Mouse (Mus musculus) lung, embryonic 14.5 days (tissue): ENCODE measurements around the gene Klk11. TPM values are rescaled to one million over a fixed set of nuclear protein-coding genes. Genes with fewer than 3 reads are reported as not detected.

Source experiments
- ATAC-seq: fragments of 200-750 bp; cut with Nextera tagmentation; 2 replicates; pipeline ENCODE4 v1.8.0; 2017; ENCODE audit warnings: mild to moderate bottlenecking, moderate TSS enrichment, moderate library complexity; ENCODE audit not compliant: insufficient read depth
- DNase-seq: peaks from one replicate; pipeline ENCODE4 v3.0.0-alpha.2; 2015
- H3K27ac ChIP-seq: fragments of 300-500 bp; sonication (generic); 2 replicates; pipeline ENCODE4 v1.5.1; 2014; ENCODE audit warnings: low read depth, mild to moderate bottlenecking, moderate library complexity
- H3K27me3 ChIP-seq: fragments of 300-500 bp; sonication (generic); 2 replicates; pipeline ENCODE4 v1.6.1; 2014; ENCODE audit warnings: low read length, control low read depth; ENCODE audit not compliant: insufficient read depth
- H3K36me3 ChIP-seq: fragments of 300-500 bp; sonication (generic); 2 replicates; pipeline ENCODE4 v1.6.1; 2014; ENCODE audit warnings: control low read depth; ENCODE audit not compliant: insufficient read depth
- H3K4me1 ChIP-seq: fragments of 300-500 bp; sonication (generic); 2 replicates; pipeline ENCODE4 v1.6.1; 2014; ENCODE audit warnings: antibody characterized with exemption, control low read depth; ENCODE audit not compliant: insufficient read depth
- H3K4me2 ChIP-seq: fragments of 300-500 bp; sonication (generic); 2 replicates; pipeline ENCODE4 v1.6.1; 2014; ENCODE audit warnings: mild to moderate bottlenecking
- H3K4me3 ChIP-seq: fragments of 300-500 bp; sonication (generic); 2 replicates; pipeline ENCODE4 v1.5.1; 2014; ENCODE audit warnings: low read depth, low read length
- H3K9ac ChIP-seq: fragments of 300-500 bp; sonication (generic); 2 replicates; pipeline ENCODE4 v1.6.1; 2014
- H3K9me3 ChIP-seq: fragments of 300-500 bp; sonication (generic); 2 replicates; pipeline ENCODE4 v1.6.1; 2016; ENCODE audit warnings: low read depth, low read length, control low read depth
- CTCF ChIP-seq: IDR thresholded peaks from 2 replicates; pipeline ENCODE4 v1.5.1; 2016; ENCODE audit warnings: antibody characterized with exemption, low read depth
- WGBS: fragments of 180-500 bp; shearing (Covaris S2); extraction: QIAGEN DNeasy Blood & Tissue Kit; methylation state at CpG from one replicate; pipeline ENCODE4 v1.1.7; 2014; 5-methylcytosine and 5-hydroxymethylcytosine counted together
- polyA plus RNA-seq: library from polyadenylated mRNA; unstranded; fragments of >200 nt; fragmentation: Nextera tagmentation; extraction: Ambion mirVana; gene quantifications from 2 replicates; pipeline ENCODE4 v1.2.1, GENCODE M21; 2014

Klk11 gene
- polyA plus RNA-seq, 1 experiment from 2014 or later: not detected

DNA sequence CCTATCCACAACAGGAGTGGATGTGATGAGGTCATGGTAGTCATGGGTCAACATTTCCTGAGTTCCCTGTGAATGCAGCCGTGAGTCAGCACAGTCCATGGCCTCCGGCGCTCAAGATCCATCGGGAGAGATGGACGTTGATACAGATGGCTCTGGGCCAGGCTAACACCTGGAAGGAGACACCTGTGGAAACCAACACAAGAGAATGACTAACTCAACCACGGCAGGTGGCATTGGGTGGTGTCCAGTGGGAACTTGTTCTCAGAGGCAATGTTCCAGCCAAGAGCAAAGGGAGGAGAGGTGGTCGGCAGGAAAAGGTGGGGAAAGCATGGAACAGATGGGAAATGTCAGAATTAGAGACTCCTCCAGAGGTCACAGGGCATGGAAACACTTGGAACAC lies 47.2 kb downstream of the Klk11 start:
- Histone ChIP-seq H3K36me3 (no peaks in the 10 kb centered on the region), H3K27me3 (no peaks in the 10 kb centered on the region), H3K9ac (no peak overlapping the region), H3K4me2 (no peak overlapping the region), H3K27ac (no peak overlapping the region), H3K9me3 (no peaks in the 10 kb centered on the region), H3K4me3 (no peak overlapping the region), H3K4me1 (no peaks in the 10 kb centered on the region)
- ATAC-seq (no peak), DNase-seq (no peak)
- 80% methylated on average over 7 of the region's 7 CpGs for WGBS
- TF ChIP-seq CTCF: no peak

DNA sequence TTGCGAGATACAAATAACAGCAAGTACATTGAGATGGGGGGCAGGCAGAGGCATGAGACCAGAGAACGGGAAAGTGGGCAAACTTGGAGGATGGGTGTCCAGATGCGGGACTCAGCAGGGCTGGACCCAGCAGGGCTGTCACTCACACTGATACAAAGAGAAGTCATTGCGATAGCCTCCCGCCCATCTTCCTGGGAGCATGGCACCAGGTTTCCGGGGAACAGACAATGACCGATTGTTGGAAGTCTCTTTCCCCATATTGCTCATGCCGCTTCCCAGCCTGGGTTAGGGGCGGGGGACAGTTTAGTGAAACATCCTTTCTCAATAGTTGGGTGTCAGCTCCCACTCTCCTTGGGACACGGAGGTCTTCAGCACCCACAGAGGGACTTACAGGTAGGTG lies 49.8 kb downstream of the Klk11 start, which contains the start of gene Klk6:
Klk6 (plus strand) TSS at position 301 of the 400 bp plus-strand sequence.
- Histone ChIP-seq H3K27me3 (no peaks in the 10 kb centered on the region), H3K27ac (no peak within 1 kb of the TSS), H3K4me2 (no peak within 1 kb of the TSS), H3K4me1 (no peaks in the 10 kb centered on the region), H3K9ac (no peak within 1 kb of the TSS), H3K4me3 (no peak within 1 kb of the TSS), H3K36me3 (no peaks in the 10 kb centered on the region), H3K9me3 (no peaks in the 10 kb centered on the region)
- ATAC-seq (no peak), DNase-seq (no peak)
- TF ChIP-seq CTCF: no peak
- WGBS: 80% methylated on average over 10 of the region's 10 CpGs

DNA sequence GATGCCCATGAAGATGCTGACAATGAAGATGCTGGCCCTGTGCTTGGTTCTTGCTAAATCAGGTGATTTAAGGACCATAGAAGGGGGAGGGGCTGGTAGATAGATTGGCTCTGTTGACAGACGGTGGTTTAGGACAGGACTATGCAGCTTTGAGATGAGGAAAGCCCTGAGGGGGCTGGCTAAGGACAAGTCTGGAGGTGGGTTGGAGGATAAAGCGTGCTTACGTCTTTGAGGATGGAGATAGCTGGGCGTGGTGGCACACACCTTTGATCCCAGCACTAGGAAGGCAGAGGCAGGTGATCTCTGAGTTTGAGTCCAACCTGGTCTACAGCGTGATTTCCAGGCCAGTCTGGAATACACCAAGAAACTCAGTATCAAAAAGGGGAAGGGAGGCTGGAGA lies 51.7 kb downstream of the Klk11 start:
- WGBS: 86% methylated on average over 5 of the region's 5 CpGs
- Histone ChIP-seq H3K9ac (no peak overlapping the region), H3K4me2 (no peak overlapping the region), H3K36me3 (no peaks in the 10 kb centered on the region), H3K4me3 (no peak overlapping the region), H3K27me3 (no peaks in the 10 kb centered on the region), H3K9me3 (no peaks in the 10 kb centered on the region), H3K4me1 (no peaks in the 10 kb centered on the region), H3K27ac (no peak overlapping the region)
- DNase-seq (no peak), ATAC-seq (no peak)
- no peak for TF ChIP-seq CTCF

DNA sequence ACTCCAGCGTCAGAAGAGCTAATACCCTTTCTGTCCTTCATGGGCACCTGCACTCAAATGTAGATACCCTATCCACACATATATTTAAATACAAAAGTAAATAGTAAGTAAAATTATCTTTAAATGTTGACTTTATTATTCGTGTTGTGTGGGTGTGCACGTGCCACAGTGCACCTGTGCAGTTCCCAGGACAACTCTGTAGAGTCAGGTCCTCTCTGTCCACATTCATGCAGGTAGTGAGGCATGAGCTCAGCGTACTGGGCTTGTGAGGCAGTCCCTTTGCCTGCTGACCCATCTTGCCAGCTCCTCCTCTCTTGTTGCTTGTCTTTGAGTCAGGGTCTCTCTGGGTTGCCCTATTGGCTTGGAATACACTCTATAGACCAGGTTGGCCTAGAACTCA lies 53.3 kb downstream of the Klk11 start:
- Histone ChIP-seq H3K4me2 (no peak overlapping the region), H3K4me1 (no peaks in the 10 kb centered on the region), H3K4me3 (no peak overlapping the region), H3K9ac (no peak overlapping the region), H3K27me3 (no peaks in the 10 kb centered on the region), H3K27ac (no peak overlapping the region), H3K9me3 (no peaks in the 10 kb centered on the region), H3K36me3 (no peaks in the 10 kb centered on the region)
- ATAC-seq: no peak
- no peak for TF ChIP-seq CTCF
- 73% methylated on average over 4 of the region's 4 CpGs for WGBS
- DNase-seq: no peak

Other genes with a start within 250 kb of the Klk11 start
- gene Cd33, start 230.2 kb upstream of the Klk11 start, polyA plus RNA-seq: 1.8 and 2.0 TPM in 2 replicates
- 4.9 and 5.3 TPM in 2 replicates for gene Zfp658, start 212.3 kb upstream of the Klk11 start, polyA plus RNA-seq
- gene Zfp719, start 195.0 kb upstream of the Klk11 start, polyA plus RNA-seq: 14.6 and 15.1 TPM in 2 replicates
- 0.23 and 0.33 TPM in 2 replicates for gene Zfp819, start 167.4 kb upstream of the Klk11 start, polyA plus RNA-seq
- gene Ceacam18, start 139.9 kb upstream of the Klk11 start, polyA plus RNA-seq: not detected in 2 replicates
- gene Siglece, start 114.4 kb upstream of the Klk11 start, polyA plus RNA-seq: 0.62 and 1.1 TPM in 2 replicates
- gene Ctu1, start 102.6 kb upstream of the Klk11 start, polyA plus RNA-seq: 10.8 TPM in 2 replicates
- gene Klk14, start 84.2 kb upstream of the Klk11 start, polyA plus RNA-seq: not detected in 2 replicates
- 1.3 and 1.7 TPM in 2 replicates for gene Klk13, start 62.0 kb upstream of the Klk11 start, polyA plus RNA-seq
- not detected in 2 replicates for gene Klk12, start 5.7 kb upstream of the Klk11 start, polyA plus RNA-seq
- 0.70 and 0.81 TPM in 2 replicates for gene Klk10, start 6.4 kb downstream of the Klk11 start, polyA plus RNA-seq
- 0.20 TPM in 1 of 2 replicates, not detected in the other for gene Klk9, start 17.3 kb downstream of the Klk11 start, polyA plus RNA-seq
- gene Klk8, start 23.0 kb downstream of the Klk11 start, polyA plus RNA-seq: 21.0 and 26.2 TPM in 2 replicates
- 0.09 TPM in 1 of 2 replicates, not detected in the other for gene Klk7, start 36.7 kb downstream of the Klk11 start, polyA plus RNA-seq
- not detected in 2 replicates for gene Klk6, start 49.9 kb downstream of the Klk11 start, polyA plus RNA-seq
- gene Klk5, start 67.4 kb downstream of the Klk11 start, polyA plus RNA-seq: not detected in 2 replicates
- not detected in 2 replicates for gene Klk4, start 106.6 kb downstream of the Klk11 start, polyA plus RNA-seq
- gene Klk15, start 159.1 kb downstream of the Klk11 start, polyA plus RNA-seq: not detected in 2 replicates
- not detected in 2 replicates for gene Klk1b8, start 176.1 kb downstream of the Klk11 start, polyA plus RNA-seq
- gene Klk1b1, start 192.1 kb downstream of the Klk11 start, polyA plus RNA-seq: not detected in 2 replicates
- not detected in 2 replicates for gene Klk1b9, start 201.5 kb downstream of the Klk11 start, polyA plus RNA-seq
- gene Klk1b11, start 221.3 kb downstream of the Klk11 start, polyA plus RNA-seq: not detected in 2 replicates
- gene Klk1b26, start 237.6 kb downstream of the Klk11 start, polyA plus RNA-seq: not detected in 2 replicates